ENCODE assay signal across 8 mouse cellular contexts in the genomic region with DNA sequence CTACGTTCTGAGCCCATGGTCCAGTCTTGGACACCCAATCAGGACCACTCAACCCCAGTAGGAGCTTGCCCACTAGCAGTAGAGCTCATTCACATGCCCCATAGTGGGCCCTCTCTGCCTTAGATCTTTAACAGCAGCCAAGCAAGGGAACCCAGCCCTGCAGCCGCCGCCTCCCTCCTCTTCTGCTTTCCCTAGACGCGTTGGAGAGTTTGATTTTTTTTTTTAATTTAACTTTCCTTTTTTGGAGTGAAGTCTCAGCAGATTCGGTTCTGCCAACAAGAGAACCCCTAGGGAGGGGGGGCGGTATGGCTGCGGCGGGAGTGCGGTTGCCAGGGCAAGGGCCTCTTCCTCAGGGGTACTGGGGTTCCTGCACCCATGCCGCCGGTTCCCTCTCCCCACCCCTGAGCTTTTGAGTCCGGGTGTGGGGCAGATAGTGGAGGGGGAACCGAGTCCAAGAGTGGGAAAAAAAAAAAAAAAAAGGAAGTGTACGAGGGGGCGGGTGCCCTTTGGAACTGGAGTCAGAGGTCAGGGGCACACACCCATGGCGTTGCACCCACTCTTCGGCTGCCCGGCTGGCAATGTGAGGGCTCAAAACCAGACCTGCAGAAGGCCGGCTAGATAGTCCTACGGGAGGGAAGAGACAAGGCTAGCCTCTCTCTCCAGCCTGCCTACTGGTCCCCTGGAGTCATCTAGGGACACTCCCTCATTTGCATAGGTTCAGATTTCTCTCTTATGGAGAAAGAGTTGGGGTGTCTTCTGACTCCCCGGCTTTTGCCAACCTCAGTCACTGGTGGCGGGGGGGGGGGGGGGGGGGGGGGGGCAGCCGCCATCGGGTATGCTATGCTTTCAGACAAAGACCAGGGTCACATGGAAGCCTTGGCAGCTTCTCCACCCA. TPM values are rescaled to one million over a fixed set of nuclear protein-coding genes. Genes with fewer than 3 reads are reported as not detected.
DNase-seq lines count a peak whose midpoint lies in the region; ATAC-seq and TF ChIP-seq lines count a peak whose summit lies in the region.

No protein-coding gene starts in this region.

- H3K9ac ChIP-seq in forebrain, embryonic 13.5 days = peak overlapping the region; percentile 53
- H3K9ac ChIP-seq in intestine, embryonic 14.5 days (ENCODE audit: low read length) = peak overlapping the region; percentile 82
- H3K9ac ChIP-seq in liver, embryonic 14.5 days (replicated peaks) = peak overlapping the region; percentile 27
- H3K9ac ChIP-seq in neural tube, embryonic 12.5 days = peak overlapping the region; percentile 51

- peak overlapping the region; percentile 87 for H3K27ac ChIP-seq in gastrocnemius, adult 2 months
- H3K27ac ChIP-seq in forebrain, embryonic 13.5 days = peak overlapping the region; percentile 78
- peak overlapping the region; percentile 97 for H3K27ac ChIP-seq in intestine, embryonic 14.5 days (ENCODE audit: low read depth)
- H3K27ac ChIP-seq in liver, embryonic 14.5 days = no peak overlapping the region
- peak overlapping the region; percentile 47 for H3K27ac ChIP-seq in neural tube, embryonic 12.5 days

- TF ChIP-seq CTCF in gastrocnemius, adult 2 months (IDR thresholded peaks at IDR 0.05) = no peak
- no peak for TF ChIP-seq CTCF in E14TG2a.4 (conservative IDR thresholded peaks at IDR 0.05; ENCODE audit: low read length)
- no peak for TF ChIP-seq CTCF in liver, embryonic 14.5 days (IDR thresholded peaks at IDR 0.05; ENCODE audit: low read depth)

- TF ChIP-seq EP300 in liver, embryonic 14.5 days (IDR thresholded peaks at IDR 0.05; ENCODE audit: low read depth) = no peak

- intact Hi-C loops in gastrocnemius, adult 2 months (cut with DNase I) = loop anchor here (2.0 to 5.0 kb wide), 3 partner anchors 39 to 278 kb away; no protein-coding TSS in a partner anchor

- DNase-seq in gastrocnemius, adult 2 months = peak; percentile 64
- no peak for DNase-seq in gastrocnemius, adult 8-10 months (ENCODE audit: low spot score in 2 of 2)
- no peak for DNase-seq in intestine, embryonic 14.5 days (ENCODE audit: low spot score)
- DNase-seq in liver, embryonic 14.5 days (ENCODE audit: low read depth in 3 of 3, low spot score in 3 of 3) = no peak
- DNase-seq in c-Kit-positive CD71-positive TER-119-positive erythroid progenitor cells, embryonic 14.5 days (ENCODE audit: low spot score) = no peak

- ATAC-seq in forebrain, embryonic 13.5 days = no peak; the same call in 1 of the 2 replicates
- ATAC-seq in intestine, embryonic 14.5 days (replicated peaks; ENCODE audit: low FRiP score, low TSS enrichment, low read depth) = peak; percentile 18
- peak; percentile 5; the same call in 1 of the 2 replicates for ATAC-seq in liver, embryonic 14.5 days (ENCODE audit: insufficient read depth)
- ATAC-seq in neural tube, embryonic 12.5 days (ENCODE audit: low FRiP score, low read depth) = peak; percentile 31; the same call in 1 of the 2 replicates

- H3K4me2 ChIP-seq in forebrain, embryonic 13.5 days = peak overlapping the region; percentile 69
- H3K4me2 ChIP-seq in intestine, embryonic 14.5 days (ENCODE audit: low read length) = peak overlapping the region; percentile 87
- H3K4me2 ChIP-seq in liver, embryonic 14.5 days (ENCODE audit: low read depth) = peak overlapping the region; percentile 91
- peak overlapping the region; percentile 81 for H3K4me2 ChIP-seq in neural tube, embryonic 12.5 days (replicated peaks)

- H3K4me3 ChIP-seq in gastrocnemius, adult 2 months = peak overlapping the region; percentile 94
- H3K4me3 ChIP-seq in E14TG2a.4 (replicated peaks; ENCODE audit: low read length) = peak overlapping the region; percentile 93
- H3K4me3 ChIP-seq in forebrain, embryonic 13.5 days = peak overlapping the region; percentile 90
- H3K4me3 ChIP-seq in intestine, embryonic 14.5 days (ENCODE audit: low read depth, low read length) = peak overlapping the region; percentile 85
- H3K4me3 ChIP-seq in liver, embryonic 14.5 days (ENCODE audit: insufficient read depth in 1 of 2, low read depth in 2 of 2, low read length in 2 of 2) = peak overlapping the region; percentile 20 to 71; a peak in 3 of 4 replicates
- H3K4me3 ChIP-seq in neural tube, embryonic 12.5 days = peak overlapping the region; percentile 36

- H3K9me3 ChIP-seq in E14TG2a.4 (ENCODE audit: low read length) = no peaks in the 10 kb centered on the region
- no peaks in the 10 kb centered on the region for H3K9me3 ChIP-seq in forebrain, embryonic 13.5 days (replicated peaks)
- no peaks in the 10 kb centered on the region for H3K9me3 ChIP-seq in intestine, embryonic 14.5 days (ENCODE audit: control insufficient read depth, low read length)
- no peaks in the 10 kb centered on the region for H3K9me3 ChIP-seq in liver, embryonic 14.5 days (ENCODE audit: control insufficient read depth, low read length)
- no peaks in the 10 kb centered on the region for H3K9me3 ChIP-seq in neural tube, embryonic 12.5 days

- H3K4me1 ChIP-seq in E14TG2a.4 (replicated peaks; ENCODE audit: low read depth, low read length) = peaks cover 68% of the 10 kb centered on the region
- peaks cover 48% of the 10 kb centered on the region for H3K4me1 ChIP-seq in forebrain, embryonic 13.5 days
- peaks cover 47% of the 10 kb centered on the region for H3K4me1 ChIP-seq in intestine, embryonic 14.5 days (replicated peaks; ENCODE audit: control insufficient read depth, insufficient read depth, low read length)
- peaks cover 3 to 9% of the 10 kb centered on the region in 2 experiments; a peak in 3 of 4 replicates for H3K4me1 ChIP-seq in liver, embryonic 14.5 days (replicated peaks; ENCODE audit: control insufficient read depth in 2 of 2, insufficient read depth in 2 of 2, low read length in 1 of 2)
- H3K4me1 ChIP-seq in neural tube, embryonic 12.5 days = peaks cover 53% of the 10 kb centered on the region

- H3K36me3 ChIP-seq in E14TG2a.4 (ENCODE audit: insufficient read depth, low read length) = peaks cover 2% of the 10 kb centered on the region; the same call in 1 of the 2 replicates
- H3K36me3 ChIP-seq in forebrain, embryonic 13.5 days (ENCODE audit: poor library complexity, severe bottlenecking) = no peaks in the 10 kb centered on the region
- no peaks in the 10 kb centered on the region for H3K36me3 ChIP-seq in intestine, embryonic 14.5 days (ENCODE audit: control insufficient read depth, insufficient read depth, low read length)
- H3K36me3 ChIP-seq in liver, embryonic 14.5 days (replicated peaks; ENCODE audit: control insufficient read depth, insufficient read depth, low read depth) = no peaks in the 10 kb centered on the region
- no peaks in the 10 kb centered on the region for H3K36me3 ChIP-seq in neural tube, embryonic 12.5 days

- H3K27me3 ChIP-seq in E14TG2a.4 (ENCODE audit: insufficient read depth, low read length) = peaks cover 7% of the 10 kb centered on the region; the same call in 1 of the 2 replicates
- 0 out of 2 replicates have a peak, but pooled peaks cover 5% of the 10 kb centered on the region for H3K27me3 ChIP-seq in forebrain, embryonic 13.5 days
- H3K27me3 ChIP-seq in intestine, embryonic 14.5 days (replicated peaks; ENCODE audit: control insufficient read depth, insufficient read depth, low read length) = no peaks in the 10 kb centered on the region
- H3K27me3 ChIP-seq in liver, embryonic 14.5 days (ENCODE audit: control insufficient read depth, insufficient read depth, low read length) = no peaks in the 10 kb centered on the region; the same call in 1 of the 2 replicates
- H3K27me3 ChIP-seq in neural tube, embryonic 12.5 days (replicated peaks) = no peaks in the 10 kb centered on the region

- 4% methylated on average over 22 of the region's 25 CpGs for WGBS in forebrain, embryonic 13.5 days
- WGBS in intestine, embryonic 14.5 days = 5% methylated on average over 25 of the region's 25 CpGs
- 2% methylated on average over 22 of the region's 25 CpGs for WGBS in liver, embryonic 14.5 days (ENCODE audit: insufficient replicate concordance)
- 5% methylated on average over 24 of the region's 25 CpGs for WGBS in neural tube, embryonic 12.5 days

RNA-seq across cellular contexts. Expression of a gene that starts 1.0 kb away (rescaled TPM):
- total RNA-seq in gastrocnemius, adult 2 months (2021) = 100 to 1,000 TPM; 123 to 153 TPM
- 100 to 1,000 TPM in 1 of 4 experiments, 10 to 100 TPM in 3; 93.5 to 117 (median 97.9) TPM for total RNA-seq in gastrocnemius, adult 8-10 months (2022)
- polyA plus RNA-seq in forebrain, embryonic 13.5 days (2015; fragmentation: Nextera tagmentation; extraction: Ambion mirVana) = 25.6 and 27.3 TPM in 2 replicates
- 26.1 and 27.5 TPM in 2 replicates for polyA plus RNA-seq in intestine, embryonic 14.5 days (2014; fragmentation: Nextera tagmentation; extraction: Ambion mirVana)
- 4.1 and 4.4 TPM in 2 replicates for polyA plus RNA-seq in liver, embryonic 14.5 days (2012; rRNA removed)
- polyA plus RNA-seq in liver, embryonic 14.5 days (2014; fragmentation: Nextera tagmentation; extraction: Ambion mirVana) = 3.2 and 3.5 TPM in 2 replicates
- 36.0 and 36.9 TPM in 2 replicates for polyA plus RNA-seq in neural tube, embryonic 12.5 days (2016; fragmentation: Nextera tagmentation; extraction: Ambion mirVana)

Comparison
In these comparisons a context has a peak if more than half of its experiments do, and no peak if none do; other contexts are left out.
1. H3K4me3 ChIP-seq: peak in every context shown above with its lines; median percentile 94 in gastrocnemius, adult 2 months; 93 in E14TG2a.4; 90 in forebrain, embryonic 13.5 days; 85 in intestine, embryonic 14.5 days; 46 in liver, embryonic 14.5 days; 36 in neural tube, embryonic 12.5 days.
2. H3K9ac ChIP-seq: peak in every context shown above with its lines; median percentile 82 in intestine, embryonic 14.5 days; 53 in forebrain, embryonic 13.5 days; 51 in neural tube, embryonic 12.5 days; 27 in liver, embryonic 14.5 days.